Mouse (Mus musculus) megakaryocyte, embryonic 14.5 days (primary cell): Measurements from ENCODE around the gene Stk24.

Source experiments
- FLI1 ChIP-seq: IDR thresholded peaks from 2 replicates; pipeline ENCODE4 v1.6.1; 2012; ENCODE audit warnings: low read length, inconsistent platforms, mixed read lengths
- GATA1 ChIP-seq: IDR thresholded peaks from 3 replicates; pipeline ENCODE4 v1.6.1; 2012; ENCODE audit warnings: mixed read lengths, low read length, inconsistent platforms, borderline replicate concordance

DNA sequence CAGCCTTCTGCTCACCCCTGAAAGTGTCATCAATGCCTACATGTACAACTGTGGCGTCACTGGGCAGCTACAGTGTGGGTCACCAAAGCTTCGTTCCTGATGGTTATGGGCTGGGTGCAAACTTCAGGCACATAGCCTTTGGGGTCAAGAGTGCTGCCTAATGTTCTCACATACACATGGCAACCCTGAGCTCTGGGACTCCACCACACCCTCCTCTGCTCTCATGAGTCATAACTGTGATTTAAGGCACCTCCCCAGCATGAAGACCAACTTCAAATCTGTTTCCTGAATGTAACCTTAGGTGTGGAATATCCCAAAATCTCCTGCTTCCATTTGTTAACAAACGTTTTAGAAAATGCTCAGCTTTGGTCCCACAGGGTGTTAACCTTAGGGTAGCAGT is 87.4 kb downstream of the Stk24 start:
- TF ChIP-seq GATA1 (no peak), FLI1 (no peak)
